Mouse (Mus musculus) stomach, embryonic 14.5 days (tissue): ENCODE measurements around the gene Ccdc62. TPM values are rescaled to one million over a fixed set of nuclear protein-coding genes. Genes with fewer than 3 reads are reported as not detected.

Experiments
- ATAC-seq: fragments of 200-750 bp; cut with Nextera tagmentation; 2 replicates; pipeline ENCODE4 v1.8.0; 2017; ENCODE audit warnings: low read depth, moderate TSS enrichment; ENCODE audit not compliant: insufficient number of reproducible peaks, insufficient read depth, low FRiP score
- H3K27ac ChIP-seq: fragments of 300-500 bp; sonication (generic); 2 replicates; pipeline ENCODE4 v1.5.1; 2014; ENCODE audit warnings: mild to moderate bottlenecking, low read length, moderate library complexity, mixed read lengths
- H3K27me3 ChIP-seq: fragments of 300-500 bp; sonication (generic); 2 replicates; pipeline ENCODE4 v1.6.1; 2014; ENCODE audit warnings: low read length, control low read depth, mixed read lengths; ENCODE audit not compliant: control insufficient read depth, insufficient read depth
- H3K36me3 ChIP-seq: fragments of 300-500 bp; sonication (generic); 2 replicates; pipeline ENCODE4 v1.6.1; 2014; ENCODE audit warnings: mild to moderate bottlenecking, control low read depth, low read length, moderate library complexity, mixed read lengths; ENCODE audit not compliant: control insufficient read depth, insufficient read depth
- H3K4me1 ChIP-seq: fragments of 300-500 bp; sonication (generic); 2 replicates; pipeline ENCODE4 v1.6.1; 2014; ENCODE audit warnings: low read length, control low read depth, mixed read lengths; ENCODE audit not compliant: control insufficient read depth, insufficient read depth
- H3K4me2 ChIP-seq: fragments of 300-500 bp; sonication (generic); replicated peaks from 2 replicates; pipeline ENCODE4 v1.6.1; 2014; ENCODE audit warnings: low read depth, low read length, control low read depth
- H3K4me3 ChIP-seq: fragments of 300-500 bp; sonication (generic); 2 replicates; pipeline ENCODE4 v1.5.1; 2014; ENCODE audit warnings: low read depth, low read length, control low read depth
- H3K9ac ChIP-seq: fragments of 300-500 bp; sonication (generic); replicated peaks from 2 replicates; pipeline ENCODE4 v1.6.1; 2014; ENCODE audit warnings: low read depth, mild to moderate bottlenecking, control low read depth, low read length, moderate library complexity, mixed read lengths
- H3K9me3 ChIP-seq: fragments of 300-500 bp; sonication (generic); 2 replicates; pipeline ENCODE4 v1.6.1; 2016; ENCODE audit warnings: low read depth, low read length, control low read depth; ENCODE audit not compliant: control insufficient read depth
- WGBS: fragments of 180-500 bp; shearing (Covaris S2); extraction: QIAGEN DNeasy Blood & Tissue Kit; methylation state at CpG from one replicate; pipeline ENCODE4 v1.1.7; 2014; 5-methylcytosine and 5-hydroxymethylcytosine counted together
- polyA plus RNA-seq: library from polyadenylated mRNA; unstranded; fragments of >200 nt; fragmentation: Nextera tagmentation; extraction: Ambion mirVana; gene quantifications from 2 replicates; pipeline ENCODE4 v1.2.1, GENCODE M21; 2014

Gene Ccdc62
- polyA plus RNA-seq, 1 experiment from 2014 or later: 9.3 TPM

DNA sequence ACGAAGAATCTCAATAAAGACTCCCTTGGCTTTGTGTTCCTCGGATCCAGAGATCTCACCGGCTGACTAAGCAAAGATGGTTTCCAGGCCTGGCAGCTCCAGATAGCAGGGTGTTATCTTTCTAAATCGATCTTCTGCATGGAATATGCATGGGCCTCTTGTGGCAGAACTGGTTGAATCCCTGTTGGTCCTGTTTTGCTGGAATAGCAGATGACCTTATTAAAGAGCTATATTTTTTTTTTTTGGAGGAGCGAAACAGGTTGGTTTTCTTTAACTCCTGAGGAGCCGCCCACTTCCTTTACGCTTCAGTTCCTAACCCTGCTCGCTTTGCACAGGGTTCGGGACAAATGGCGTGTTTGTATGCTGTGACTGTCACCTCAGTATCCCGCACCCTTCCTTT, 34.1 kb upstream of the Ccdc62 start:
- no peaks in the 10 kb centered on the region for H3K36me3 ChIP-seq
- 0 out of 2 replicates have a peak overlapping the region, but pooled peaks have one; percentile 15 for H3K27ac ChIP-seq
- no peaks in the 10 kb centered on the region for H3K9me3 ChIP-seq
- no peaks in the 10 kb centered on the region for H3K27me3 ChIP-seq
- no peak overlapping the region for H3K4me3 ChIP-seq
- H3K4me2 ChIP-seq: no peak overlapping the region
- no peak for ATAC-seq
- no peak overlapping the region for H3K9ac ChIP-seq
- H3K4me1 ChIP-seq: no peaks in the 10 kb centered on the region
- WGBS: 73% methylated on average over 11 of the region's 11 CpGs

DNA sequence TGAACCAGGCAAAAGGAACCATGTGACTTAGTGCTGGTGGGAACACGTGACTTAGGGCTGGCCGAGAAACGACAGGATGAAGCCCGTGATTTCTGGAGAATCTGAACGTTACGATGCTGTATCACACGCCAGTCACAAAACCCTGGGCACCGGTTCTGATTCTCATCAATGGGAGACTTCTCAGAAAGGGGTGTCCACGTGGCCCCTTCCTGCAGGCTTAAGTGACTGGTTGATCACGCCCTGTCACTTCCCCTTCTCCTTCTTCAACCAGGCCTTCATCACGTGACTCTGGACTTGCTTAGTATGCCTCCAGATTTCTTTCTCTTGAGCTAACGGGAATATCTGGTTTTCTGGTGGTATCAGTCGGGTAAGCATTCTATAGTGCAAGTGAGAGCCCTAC, 33.1 kb upstream of the Ccdc62 start:
- 84% methylated on average over 13 of the region's 13 CpGs for WGBS
- no peak overlapping the region for H3K27ac ChIP-seq
- no peak overlapping the region for H3K4me2 ChIP-seq
- no peak overlapping the region for H3K9ac ChIP-seq
- H3K27me3 ChIP-seq: no peaks in the 10 kb centered on the region
- ATAC-seq: no peak
- no peaks in the 10 kb centered on the region for H3K9me3 ChIP-seq
- H3K4me1 ChIP-seq: no peaks in the 10 kb centered on the region
- H3K36me3 ChIP-seq: no peaks in the 10 kb centered on the region
- H3K4me3 ChIP-seq: no peak overlapping the region

DNA sequence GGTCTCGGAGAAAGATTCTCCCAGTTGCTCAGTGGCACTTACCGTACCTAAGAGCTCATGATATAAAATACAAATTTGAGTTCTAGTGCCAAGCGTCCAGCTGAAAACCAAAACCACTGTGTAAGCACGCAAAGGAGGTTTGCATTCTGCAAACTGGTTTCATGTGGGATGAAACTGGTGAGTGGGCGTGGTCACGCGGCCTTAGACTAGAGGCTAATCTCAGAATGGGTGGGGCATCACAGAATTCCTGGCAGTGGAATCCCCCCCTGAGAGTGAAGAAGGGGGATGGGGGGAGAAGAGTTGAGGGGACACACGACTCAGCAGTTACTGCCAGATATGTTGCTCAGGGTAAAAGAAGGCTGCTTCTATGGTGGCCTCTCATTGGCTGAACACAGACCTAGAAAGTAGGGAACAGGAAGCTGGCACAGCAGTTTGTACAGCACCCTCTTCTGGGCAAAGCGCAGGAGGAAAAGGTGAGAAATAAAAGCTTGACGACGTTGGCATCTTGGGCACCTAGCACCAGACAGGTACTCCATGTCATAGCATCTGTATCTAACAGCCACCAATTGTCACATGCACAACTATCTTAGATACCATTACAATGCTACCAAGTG, 26.3 kb upstream of the Ccdc62 start:
- H3K27me3 ChIP-seq: no peaks in the 10 kb centered on the region
- H3K4me3 ChIP-seq: no peak overlapping the region
- H3K36me3 ChIP-seq: peaks cover 4% of the 10 kb centered on the region; the same call in 1 of the 2 replicates
- WGBS: 69% methylated on average over 11 of the region's 11 CpGs
- no peak overlapping the region for H3K4me2 ChIP-seq
- H3K4me1 ChIP-seq: peaks cover 9% of the 10 kb centered on the region
- ATAC-seq: no peak
- no peak overlapping the region for H3K27ac ChIP-seq
- H3K9me3 ChIP-seq: no peaks in the 10 kb centered on the region
- no peak overlapping the region for H3K9ac ChIP-seq

DNA sequence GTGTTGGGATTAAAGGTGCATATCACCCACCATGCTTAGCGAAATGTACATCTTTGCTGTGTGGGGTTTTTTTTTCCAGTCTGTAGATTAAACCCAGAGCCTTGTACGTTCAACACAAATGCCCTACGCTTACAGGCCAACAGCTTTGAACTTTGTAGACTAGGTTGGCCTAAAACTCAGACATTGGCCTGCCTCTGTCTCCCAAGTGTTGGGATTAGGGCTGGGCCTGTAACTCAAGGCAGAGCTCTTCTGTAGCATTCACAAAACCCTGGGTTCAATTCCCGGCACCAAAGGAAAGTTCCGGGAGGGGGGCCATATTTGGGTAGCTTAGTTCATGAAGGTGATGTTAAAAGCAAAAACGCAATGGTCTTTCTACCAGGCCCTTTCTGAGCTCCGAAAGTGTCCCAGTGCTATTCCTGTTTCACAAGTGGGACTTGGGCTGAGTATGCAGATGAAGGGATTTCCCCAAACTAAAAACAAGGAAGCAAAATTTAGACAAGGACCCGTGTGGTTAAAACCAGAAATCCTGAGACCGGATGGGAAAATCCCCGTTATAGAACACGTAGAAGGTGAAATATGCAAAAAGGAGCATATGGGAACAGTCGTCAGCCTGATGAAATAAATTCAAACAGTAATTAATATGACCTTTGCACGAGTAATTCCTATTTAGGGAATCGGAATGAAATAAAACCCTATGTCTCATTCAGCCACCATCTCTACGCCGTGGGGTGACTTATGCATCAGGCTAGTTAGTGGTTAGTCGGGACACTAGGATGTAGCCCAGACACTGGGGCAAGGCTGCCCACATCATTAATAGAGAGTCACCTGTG, 24.1 kb upstream of the Ccdc62 start:
- 0 out of 2 replicates have a peak overlapping the region, but pooled peaks have one; percentile 20 for H3K4me2 ChIP-seq
- H3K9ac ChIP-seq: no peak overlapping the region
- H3K4me3 ChIP-seq: peak overlapping the region; percentile 90; the same call in 1 of the 2 replicates
- no peaks in the 10 kb centered on the region for H3K9me3 ChIP-seq
- H3K4me1 ChIP-seq: peaks cover 9% of the 10 kb centered on the region
- 70% methylated on average over 17 of the region's 17 CpGs for WGBS
- H3K27ac ChIP-seq: no peak overlapping the region
- H3K27me3 ChIP-seq: no peaks in the 10 kb centered on the region
- peaks cover 11% of the 10 kb centered on the region for H3K36me3 ChIP-seq
- ATAC-seq: no peak

DNA sequence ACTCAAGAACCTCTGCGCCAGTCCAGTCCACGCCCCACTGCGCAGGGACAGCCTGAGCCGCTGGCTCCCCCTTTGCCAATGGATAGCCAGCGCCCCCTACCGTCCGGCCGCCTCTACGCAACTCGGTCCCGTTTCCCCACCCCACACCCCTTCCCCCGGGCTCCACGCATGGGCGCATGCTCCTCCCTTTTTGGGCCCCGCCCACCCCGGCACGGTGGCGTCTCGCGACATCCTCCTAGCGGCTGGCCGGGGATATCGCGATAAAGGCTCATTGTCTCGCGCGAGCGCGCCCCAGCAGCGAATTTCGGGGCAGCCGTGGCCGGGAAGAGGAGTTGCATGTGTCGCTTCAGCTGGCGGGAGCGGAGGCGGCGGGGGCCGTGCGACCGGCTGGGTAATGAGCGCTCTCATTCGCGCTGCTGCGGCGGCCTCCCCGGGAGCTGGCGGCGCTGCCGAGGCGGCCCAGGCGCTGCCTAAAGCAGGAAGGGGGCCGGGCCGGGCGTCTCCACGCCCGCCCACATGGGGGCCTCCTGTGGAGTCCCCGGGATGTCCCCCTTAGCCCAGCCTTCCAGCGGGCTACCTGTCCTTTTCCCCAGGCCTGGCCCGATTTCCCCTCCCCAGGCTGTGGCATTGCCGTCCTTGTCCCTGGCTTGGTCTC, 23.4 kb upstream of the Ccdc62 start, which contains the start of gene Denr:
Gene Denr (plus strand): TSS at position 200 of the 655 bp plus-strand sequence.
- peaks cover 11% of the 10 kb centered on the region for H3K36me3 ChIP-seq
- H3K4me1 ChIP-seq: peaks cover 9% of the 10 kb centered on the region
- H3K4me2 ChIP-seq: peak within 1 kb of the TSS; percentile 94
- no peaks in the 10 kb centered on the region for H3K9me3 ChIP-seq
- H3K27me3 ChIP-seq: no peaks in the 10 kb centered on the region
- H3K27ac ChIP-seq: peak within 1 kb of the TSS; percentile 82
- ATAC-seq: peak; percentile 94
- peak within 1 kb of the TSS; percentile 78 for H3K9ac ChIP-seq
- under 1% methylated on average over 56 of the region's 61 CpGs for WGBS
- H3K4me3 ChIP-seq: peak within 1 kb of the TSS; percentile 90

DNA sequence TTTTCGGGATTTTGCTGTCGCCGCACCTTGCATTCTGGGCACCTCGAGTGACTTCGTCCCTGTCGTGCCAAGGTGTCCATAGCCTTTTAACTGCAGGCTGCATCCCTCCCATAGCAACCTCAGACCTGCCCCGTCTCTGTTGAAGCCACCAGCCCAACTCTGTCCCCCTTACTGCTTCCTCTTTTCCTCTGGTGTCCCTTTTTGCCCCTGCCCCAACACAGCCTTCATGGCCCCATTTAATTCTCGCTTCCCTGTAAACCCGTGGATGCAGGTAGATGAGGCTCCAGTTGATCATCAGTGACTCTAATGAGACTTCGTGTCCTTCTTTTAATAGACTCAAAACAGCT, 22.9 kb upstream of the Ccdc62 start:
- peak overlapping the region; percentile 94 for H3K4me2 ChIP-seq
- H3K9ac ChIP-seq: peak overlapping the region; percentile 78
- peaks cover 14% of the 10 kb centered on the region for H3K36me3 ChIP-seq
- ATAC-seq: no peak
- 3% methylated on average over 10 of the region's 10 CpGs for WGBS
- H3K27ac ChIP-seq: no peak overlapping the region
- H3K27me3 ChIP-seq: no peaks in the 10 kb centered on the region
- no peaks in the 10 kb centered on the region for H3K9me3 ChIP-seq
- peak overlapping the region; percentile 90 for H3K4me3 ChIP-seq
- peaks cover 9% of the 10 kb centered on the region for H3K4me1 ChIP-seq

DNA sequence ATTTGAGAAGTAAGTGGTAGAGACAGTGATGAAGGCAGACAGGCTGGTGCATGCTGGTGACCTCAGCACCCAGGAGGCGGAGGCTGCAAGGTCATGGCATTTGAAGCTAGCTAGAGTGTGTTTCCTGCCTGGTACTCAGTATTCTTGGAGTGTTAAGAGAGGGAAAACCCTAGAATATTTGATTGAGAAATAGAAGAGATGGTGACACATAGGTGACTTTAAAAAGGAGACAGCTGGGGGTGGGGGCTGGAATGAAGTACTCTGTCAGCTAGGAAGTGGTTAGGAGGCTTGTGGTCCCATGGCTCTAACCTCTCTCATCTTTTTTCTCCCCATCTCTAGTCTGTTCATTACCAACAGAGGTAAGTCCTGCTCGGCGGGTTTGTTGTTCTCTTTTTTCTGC, 15.6 kb upstream of the Ccdc62 start:
- H3K9me3 ChIP-seq: no peaks in the 10 kb centered on the region
- H3K27me3 ChIP-seq: no peaks in the 10 kb centered on the region
- H3K9ac ChIP-seq: no peak overlapping the region
- ATAC-seq: no peak
- WGBS: 92% methylated on average over 3 of the region's 3 CpGs
- H3K27ac ChIP-seq: no peak overlapping the region
- no peaks in the 10 kb centered on the region for H3K4me1 ChIP-seq
- H3K4me3 ChIP-seq: no peak overlapping the region
- H3K4me2 ChIP-seq: no peak overlapping the region
- H3K36me3 ChIP-seq: peaks cover 46% of the 10 kb centered on the region

DNA sequence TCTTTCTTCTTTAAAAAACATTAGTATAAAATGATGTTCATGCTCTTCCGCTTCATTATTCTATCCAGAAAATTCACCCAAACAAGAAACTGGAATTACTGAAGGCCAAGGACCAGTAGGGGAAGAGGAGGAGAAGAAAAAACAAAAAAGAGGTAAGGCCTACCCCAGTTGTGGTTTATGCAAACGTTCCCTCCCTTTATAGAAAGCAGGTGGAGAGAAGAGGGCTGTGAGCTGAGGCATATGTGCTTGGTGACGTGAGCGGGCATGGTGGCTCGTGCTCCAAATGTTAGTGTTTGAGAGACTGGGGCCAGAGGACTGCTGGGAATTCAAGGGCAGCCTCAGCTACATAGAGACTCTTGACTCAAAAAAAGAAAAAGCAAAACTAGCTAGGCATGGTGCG, 8.4 kb upstream of the Ccdc62 start:
- Histone ChIP-seq H3K4me1 (no peaks in the 10 kb centered on the region), H3K27ac (no peak overlapping the region), H3K4me3 (no peak overlapping the region), H3K4me2 (no peak overlapping the region), H3K36me3 (peaks cover 82% of the 10 kb centered on the region), H3K9ac (no peak overlapping the region), H3K27me3 (no peaks in the 10 kb centered on the region), H3K9me3 (no peaks in the 10 kb centered on the region)
- ATAC-seq: no peak
- WGBS: 89% methylated on average over 6 of the region's 6 CpGs
